Mouse (Mus musculus) midbrain, embryonic 15.5 days (tissue): ENCODE data around the gene Itpkb. TPM values are rescaled to one million over a fixed set of nuclear protein-coding genes. Genes with fewer than 3 reads are reported as not detected.

Experiments
- ATAC-seq: fragments of 200-750 bp; cut with Nextera tagmentation; replicated peaks from 2 replicates; pipeline ENCODE4 v1.8.0; 2017; ENCODE audit warnings: moderate TSS enrichment
- H3K27ac ChIP-seq: fragments of 300-500 bp; sonication (generic); 2 replicates; pipeline ENCODE4 v1.5.1; 2015; ENCODE audit warnings: mild to moderate bottlenecking, inconsistent platforms
- H3K27me3 ChIP-seq: fragments of 300-500 bp; sonication (generic); replicated peaks from 2 replicates; pipeline ENCODE4 v1.6.1; 2015; ENCODE audit warnings: inconsistent platforms
- H3K36me3 ChIP-seq: fragments of 300-500 bp; sonication (generic); replicated peaks from 2 replicates; pipeline ENCODE4 v1.6.1; 2015; ENCODE audit warnings: inconsistent platforms
- H3K4me1 ChIP-seq: fragments of 300-500 bp; sonication (generic); 2 replicates; pipeline ENCODE4 v1.6.1; 2015; ENCODE audit warnings: inconsistent platforms
- H3K4me2 ChIP-seq: fragments of 300-500 bp; sonication (generic); 2 replicates; pipeline ENCODE4 v1.6.1; 2015; ENCODE audit warnings: inconsistent platforms, mild to moderate bottlenecking, moderate library complexity
- H3K4me3 ChIP-seq: fragments of 300-500 bp; sonication (generic); 2 replicates; pipeline ENCODE4 v1.5.1; 2015; ENCODE audit warnings: mild to moderate bottlenecking, inconsistent platforms
- H3K9ac ChIP-seq: fragments of 300-500 bp; sonication (generic); 2 replicates; pipeline ENCODE4 v1.6.1; 2015; ENCODE audit warnings: mild to moderate bottlenecking, inconsistent platforms
- H3K9me3 ChIP-seq: fragments of 300-500 bp; sonication (generic); 2 replicates; pipeline ENCODE4 v1.6.1; 2016; ENCODE audit warnings: inconsistent platforms
- WGBS: fragments of 180-500 bp; shearing (Covaris S2); methylation state at CpG from one replicate; pipeline ENCODE4 v1.1.7; 2015; ENCODE audit warnings: mixed read lengths; 5-methylcytosine and 5-hydroxymethylcytosine counted together
- polyA plus RNA-seq: library from polyadenylated mRNA; unstranded; fragments of >200 nt; fragmentation: Nextera tagmentation; extraction: Ambion mirVana; gene quantifications from 2 replicates; pipeline ENCODE4 v1.2.1, GENCODE M21; 2015

Gene Itpkb
- polyA plus RNA-seq, 1 experiment from 2014 or later = 3.0 TPM

DNA sequence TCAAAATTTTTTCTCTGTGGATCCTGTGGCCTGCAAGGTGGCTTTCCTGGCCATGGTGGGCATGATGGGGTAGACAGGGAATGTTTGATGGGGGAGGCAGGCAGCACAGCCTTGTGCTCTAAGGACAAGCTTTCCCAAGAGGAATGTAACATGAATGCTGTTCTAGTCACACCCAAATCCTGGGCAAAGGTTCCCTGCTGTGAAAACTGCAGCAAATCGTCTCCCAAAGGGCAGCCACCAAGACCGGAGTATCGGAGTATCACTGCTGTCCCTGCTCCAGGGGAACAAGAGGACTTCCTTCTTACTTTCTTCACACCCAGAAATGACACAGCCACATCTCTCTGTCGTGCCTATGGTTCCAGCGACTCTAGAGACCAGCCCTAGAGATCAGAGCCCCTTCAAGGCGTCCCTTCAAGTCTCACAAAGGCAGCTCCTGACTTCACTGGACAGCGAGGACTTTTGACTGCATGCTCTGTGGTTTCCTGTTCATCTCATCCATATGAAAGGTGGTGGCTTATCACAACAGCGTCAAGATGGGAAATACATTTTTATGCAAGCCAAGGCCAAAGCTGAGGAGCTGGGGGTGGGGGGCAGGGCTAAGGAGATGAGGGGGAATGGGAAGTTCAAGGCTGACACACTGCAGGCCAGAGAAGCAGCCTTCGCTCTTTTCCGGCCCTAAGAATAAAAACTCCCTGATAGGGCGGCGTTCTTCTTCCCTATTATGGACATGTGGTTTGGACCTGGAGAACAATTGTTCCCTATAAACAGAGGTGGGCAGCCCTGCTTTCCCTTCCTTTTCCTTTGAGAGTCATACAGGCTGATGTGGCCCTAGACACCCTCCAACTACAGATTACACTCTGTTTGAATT, 27.8 kb upstream of the Itpkb start:
- H3K27ac ChIP-seq = no peak overlapping the region

DNA sequence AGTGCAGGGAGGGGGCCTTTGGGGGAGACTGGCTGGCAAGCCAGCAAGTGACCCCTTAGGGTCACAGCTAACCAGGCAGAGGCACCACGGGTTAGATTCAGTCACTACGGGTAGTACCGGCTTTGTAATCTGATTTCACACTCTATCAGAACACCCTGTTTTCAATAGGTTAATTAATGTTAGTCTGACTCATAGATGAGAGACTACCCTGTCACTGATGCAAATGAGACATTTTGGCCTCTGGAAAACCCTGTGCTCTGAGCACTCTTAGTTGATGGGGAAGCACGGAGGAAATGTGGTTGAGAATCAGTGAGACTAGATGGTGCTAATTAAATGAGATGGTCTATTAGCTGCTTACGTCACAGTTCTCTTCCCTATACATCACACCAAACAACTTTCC, 26.7 kb upstream of the Itpkb start:
- 45% methylated on average over 5 of the region's 5 CpGs for WGBS
- no peak overlapping the region for H3K4me3 ChIP-seq
- H3K27me3 ChIP-seq = no peaks in the 10 kb centered on the region
- H3K9me3 ChIP-seq = no peaks in the 10 kb centered on the region
- no peak overlapping the region for H3K9ac ChIP-seq
- no peak overlapping the region for H3K27ac ChIP-seq
- H3K36me3 ChIP-seq = no peaks in the 10 kb centered on the region
- no peaks in the 10 kb centered on the region for H3K4me1 ChIP-seq
- H3K4me2 ChIP-seq = no peak overlapping the region
- no peak for ATAC-seq

More for the DNA sequence above, 27.8 kb upstream of the Itpkb start:
- WGBS = 64% methylated on average over 12 of the region's 12 CpGs
- no peaks in the 10 kb centered on the region for H3K4me1 ChIP-seq
- no peak overlapping the region for H3K4me3 ChIP-seq
- no peaks in the 10 kb centered on the region for H3K9me3 ChIP-seq
- no peaks in the 10 kb centered on the region for H3K36me3 ChIP-seq
- H3K4me2 ChIP-seq = no peak overlapping the region
- no peaks in the 10 kb centered on the region for H3K27me3 ChIP-seq
- H3K9ac ChIP-seq = no peak overlapping the region
- no peak for ATAC-seq

DNA sequence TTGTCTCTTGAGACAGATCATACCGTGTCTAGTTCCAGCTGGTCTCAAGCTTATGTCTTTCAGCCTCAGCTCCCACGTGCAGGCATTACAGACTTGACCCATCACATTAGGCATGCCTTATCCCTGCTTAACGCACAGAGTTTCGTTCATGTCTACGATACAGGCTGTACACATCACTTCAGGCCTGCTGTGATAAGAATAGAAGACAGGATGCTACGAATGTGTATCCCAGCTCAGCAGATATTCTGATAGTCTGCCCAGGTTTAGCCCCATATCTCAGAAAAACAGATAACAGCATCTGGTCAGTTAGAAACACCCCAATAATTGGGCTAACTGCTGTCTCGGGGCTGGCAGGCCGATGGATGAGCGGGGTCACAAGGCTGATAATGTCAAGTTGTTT, 23.4 kb upstream of the Itpkb start:
- Histone ChIP-seq H3K36me3 (no peaks in the 10 kb centered on the region), H3K9ac (no peak overlapping the region), H3K27me3 (0 out of 2 replicates have a peak, but pooled peaks cover 2% of the 10 kb centered on the region), H3K4me1 (no peaks in the 10 kb centered on the region), H3K4me3 (no peak overlapping the region), H3K9me3 (no peaks in the 10 kb centered on the region), H3K27ac (no peak overlapping the region), H3K4me2 (no peak overlapping the region)
- ATAC-seq = no peak
- 70% methylated on average over 9 of the region's 9 CpGs for WGBS

DNA sequence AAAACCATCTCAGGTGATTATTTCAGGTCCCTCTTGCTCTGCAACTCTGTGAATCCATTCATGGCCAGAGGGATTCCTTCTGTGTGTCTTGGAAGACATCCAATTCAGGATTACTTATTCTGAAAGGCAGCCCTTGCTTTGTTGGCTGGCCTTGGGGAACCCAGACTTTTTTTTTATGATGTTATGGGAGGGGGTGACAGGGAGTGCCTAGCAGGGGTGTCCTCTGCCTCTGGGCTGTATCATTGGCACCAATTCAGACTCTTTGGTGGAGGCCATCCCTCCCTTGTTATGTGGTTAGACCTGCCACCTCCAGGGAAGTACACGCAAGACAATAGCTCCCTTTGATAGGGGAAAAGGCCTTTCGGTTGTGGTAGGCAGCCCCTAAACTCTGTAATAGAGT, 22.6 kb upstream of the Itpkb start:
- 49% methylated on average over 2 of the region's 2 CpGs for WGBS
- H3K9me3 ChIP-seq = no peaks in the 10 kb centered on the region
- H3K4me2 ChIP-seq = no peak overlapping the region
- no peak for ATAC-seq
- H3K27me3 ChIP-seq = 0 out of 2 replicates have a peak, but pooled peaks cover 2% of the 10 kb centered on the region
- H3K27ac ChIP-seq = no peak overlapping the region
- H3K9ac ChIP-seq = no peak overlapping the region
- peaks cover 7% of the 10 kb centered on the region for H3K4me1 ChIP-seq
- H3K36me3 ChIP-seq = no peaks in the 10 kb centered on the region
- H3K4me3 ChIP-seq = no peak overlapping the region

DNA sequence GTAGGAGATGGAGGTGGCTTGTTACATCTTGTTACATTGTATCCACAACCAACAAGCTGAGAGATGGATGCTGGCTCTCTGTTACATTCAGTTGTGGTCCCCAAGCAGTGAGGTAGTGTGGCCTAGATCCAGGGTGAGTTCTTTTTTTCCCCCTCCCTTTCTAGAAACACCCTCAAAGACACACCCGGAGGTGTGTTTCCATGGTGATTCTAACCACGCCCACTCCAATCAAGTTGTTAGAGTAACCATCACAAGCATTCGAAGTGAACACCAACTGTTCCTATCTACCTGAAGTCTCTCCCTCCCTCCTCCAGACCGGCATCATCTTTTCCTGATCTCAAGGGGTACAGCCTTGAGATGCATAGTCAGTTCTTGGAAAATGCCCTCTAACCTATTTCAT, 21.4 kb upstream of the Itpkb start:
- Histone ChIP-seq H3K9me3 (no peaks in the 10 kb centered on the region), H3K36me3 (no peaks in the 10 kb centered on the region), H3K27ac (no peak overlapping the region), H3K9ac (no peak overlapping the region), H3K4me1 (peaks cover 20% of the 10 kb centered on the region), H3K4me3 (no peak overlapping the region), H3K4me2 (no peak overlapping the region), H3K27me3 (0 out of 2 replicates have a peak, but pooled peaks cover 2% of the 10 kb centered on the region)
- WGBS = 73% methylated on average over 4 of the region's 4 CpGs
- no peak for ATAC-seq

DNA sequence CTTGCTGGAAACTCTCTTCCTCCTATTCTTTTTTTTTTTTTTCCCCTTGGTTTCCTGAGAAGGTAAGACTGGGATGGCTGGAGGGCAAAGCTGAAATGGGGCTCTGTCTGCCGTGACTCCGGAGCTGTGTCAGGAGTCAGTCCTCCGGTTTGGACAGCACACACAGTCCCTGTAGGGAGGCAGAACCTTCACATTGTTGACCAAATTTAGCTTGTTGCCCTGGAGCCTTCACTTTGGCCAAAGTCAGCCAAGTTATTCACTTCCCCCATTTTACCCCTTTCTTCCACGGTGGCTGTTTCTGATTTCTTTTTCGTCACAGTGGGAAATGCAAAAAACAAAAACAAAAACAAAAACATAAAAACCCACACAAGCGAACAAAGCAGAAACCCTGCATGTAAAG, 18.0 kb upstream of the Itpkb start:
- Histone ChIP-seq H3K36me3 (no peaks in the 10 kb centered on the region), H3K27me3 (0 out of 2 replicates have a peak, but pooled peaks cover 2% of the 10 kb centered on the region), H3K9me3 (no peaks in the 10 kb centered on the region), H3K4me3 (no peak overlapping the region), H3K4me1 (peaks cover 25% of the 10 kb centered on the region), H3K27ac (peak overlapping the region; percentile 69; the same call in 1 of the 2 replicates), H3K9ac (no peak overlapping the region), H3K4me2 (no peak overlapping the region)
- 51% methylated on average over 6 of the region's 6 CpGs for WGBS
- no peak for ATAC-seq

DNA sequence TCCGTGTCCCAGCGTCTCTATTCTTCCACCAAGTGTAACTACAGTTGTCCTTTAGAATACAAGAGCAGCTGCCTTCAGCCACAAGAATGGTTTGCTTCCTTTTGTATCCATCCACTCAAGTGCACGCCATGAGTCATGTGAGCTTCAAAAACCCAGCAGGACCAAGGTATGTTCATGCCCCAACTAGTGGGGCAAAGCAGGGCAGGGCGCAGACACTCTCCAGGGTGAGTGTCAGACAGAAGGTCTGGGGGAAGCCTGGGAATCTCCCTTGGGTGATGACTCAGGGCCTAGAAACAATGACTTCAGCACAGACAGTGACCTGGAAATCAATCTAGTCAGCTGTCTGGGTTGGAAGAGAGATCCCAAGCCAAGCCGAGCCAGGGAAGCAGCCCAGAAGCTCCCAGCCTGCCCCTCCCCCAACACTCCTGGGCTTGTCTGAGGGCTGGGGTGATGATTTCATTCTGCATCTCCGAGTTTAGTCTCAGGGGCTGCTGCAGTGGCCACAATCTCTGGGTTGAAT, 17.4 kb upstream of the Itpkb start:
- Histone ChIP-seq H3K27me3 (0 out of 2 replicates have a peak, but pooled peaks cover 2% of the 10 kb centered on the region), H3K4me1 (peaks cover 25% of the 10 kb centered on the region), H3K36me3 (no peaks in the 10 kb centered on the region), H3K9me3 (no peaks in the 10 kb centered on the region), H3K27ac (peak overlapping the region; percentile 69; the same call in 1 of the 2 replicates), H3K9ac (no peak overlapping the region), H3K4me2 (peak overlapping the region; percentile 53), H3K4me3 (no peak overlapping the region)
- ATAC-seq = peak; percentile 51; the same call in 1 of the 2 replicates
- 20% methylated on average over 6 of the region's 6 CpGs for WGBS

DNA sequence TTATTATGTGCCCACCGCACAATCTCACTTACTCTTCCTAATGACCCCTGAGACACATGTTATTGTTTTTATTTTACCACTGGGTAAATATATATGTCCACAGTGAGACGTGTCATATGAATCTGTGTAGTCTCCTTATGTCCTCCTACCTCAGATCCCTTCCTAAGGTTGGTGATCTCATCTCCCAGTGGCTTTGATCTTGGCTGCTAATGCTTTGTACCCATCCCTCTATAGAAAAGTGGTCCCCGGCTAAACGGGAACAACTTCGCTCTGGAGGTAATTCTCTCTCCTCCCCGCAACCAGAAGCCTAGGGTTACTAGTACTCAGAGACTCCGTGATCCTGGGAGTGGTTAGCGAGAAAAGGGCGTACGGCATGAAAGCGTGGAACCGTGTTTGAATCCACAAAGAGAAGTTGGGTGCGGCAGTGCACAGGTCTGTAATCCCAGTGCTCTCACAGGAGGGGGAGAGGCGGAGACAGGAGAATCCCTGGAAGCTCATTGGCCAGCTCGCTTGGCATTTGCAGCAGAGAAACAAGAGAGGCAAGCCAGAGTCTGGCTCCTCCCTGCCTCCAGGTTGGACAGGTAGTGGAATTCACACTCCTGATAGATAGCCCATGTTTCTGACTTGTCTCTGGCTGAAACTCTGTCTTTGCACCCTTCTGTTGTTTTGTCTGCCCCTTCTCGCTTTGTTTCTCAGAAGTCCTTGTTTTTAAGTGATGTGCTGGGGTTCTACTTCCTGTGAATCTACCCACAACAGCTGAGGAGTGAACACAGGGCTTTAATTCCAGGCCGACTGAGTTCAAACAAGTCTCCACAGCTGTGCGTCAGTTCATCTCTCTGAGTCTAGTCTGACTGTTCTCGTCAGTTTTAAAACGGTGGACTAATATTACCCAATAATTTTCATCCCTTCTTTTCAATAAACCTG, 16.5 kb upstream of the Itpkb start:
- Histone ChIP-seq H3K4me2 (peak overlapping the region; percentile 53), H3K36me3 (no peaks in the 10 kb centered on the region), H3K4me1 (peaks cover 25% of the 10 kb centered on the region), H3K9ac (peak overlapping the region; percentile 26; the same call in 1 of the 2 replicates), H3K27ac (peak overlapping the region; percentile 69), H3K9me3 (no peaks in the 10 kb centered on the region), H3K27me3 (0 out of 2 replicates have a peak, but pooled peaks cover 2% of the 10 kb centered on the region), H3K4me3 (peak overlapping the region; percentile 30)
- peak; percentile 90 for ATAC-seq
- WGBS = 10% methylated on average over 20 of the region's 20 CpGs

DNA sequence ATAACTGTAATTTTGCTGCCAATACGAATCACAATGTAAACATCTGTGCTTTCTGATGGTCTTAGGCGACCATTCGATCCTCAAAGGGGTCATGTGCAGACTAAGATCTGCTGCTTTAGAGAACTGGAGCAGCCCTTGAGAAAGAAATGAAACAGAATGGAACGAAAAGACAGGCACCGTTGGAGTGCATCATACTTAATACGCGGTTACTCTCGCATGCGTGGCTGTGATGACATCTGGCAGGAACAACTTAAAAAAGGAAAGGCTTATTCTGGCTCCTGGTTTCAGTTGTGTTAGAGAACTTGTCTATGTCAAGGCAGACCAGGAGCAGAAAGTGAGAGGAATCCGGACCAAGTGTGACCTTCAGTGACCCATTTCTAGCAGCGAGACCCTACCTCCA, 15.6 kb upstream of the Itpkb start:
- Histone ChIP-seq H3K9me3 (no peaks in the 10 kb centered on the region), H3K4me3 (no peak overlapping the region), H3K4me1 (peaks cover 25% of the 10 kb centered on the region), H3K9ac (no peak overlapping the region), H3K27ac (no peak overlapping the region), H3K36me3 (no peaks in the 10 kb centered on the region), H3K27me3 (0 out of 2 replicates have a peak, but pooled peaks cover 2% of the 10 kb centered on the region), H3K4me2 (no peak overlapping the region)
- 83% methylated on average over 11 of the region's 11 CpGs for WGBS
- ATAC-seq = no peak

DNA sequence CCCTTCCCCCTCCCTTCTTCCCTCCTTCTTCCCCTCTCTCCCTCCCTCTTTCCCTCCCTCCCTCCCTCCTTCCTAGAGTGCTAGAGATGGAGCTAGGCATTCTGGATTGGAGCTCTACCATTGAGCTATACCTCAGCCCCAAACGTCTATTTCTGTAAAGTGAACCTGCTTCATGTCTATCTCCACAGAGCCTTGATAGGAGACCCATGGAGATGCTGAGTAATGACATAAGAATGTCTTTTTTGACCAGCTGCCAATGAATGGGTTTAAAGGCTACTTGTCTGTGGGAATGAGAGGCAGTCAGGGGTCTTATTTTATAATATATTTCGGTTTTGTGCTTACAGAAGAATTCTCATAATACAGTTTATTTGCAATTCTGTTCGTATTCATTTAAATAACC, 15.2 kb upstream of the Itpkb start:
- H3K4me2 ChIP-seq = no peak overlapping the region
- peaks cover 25% of the 10 kb centered on the region for H3K4me1 ChIP-seq
- no peak overlapping the region for H3K9ac ChIP-seq
- no peak overlapping the region for H3K27ac ChIP-seq
- 73% methylated on average over 3 of the region's 3 CpGs for WGBS
- no peak for ATAC-seq
- 0 out of 2 replicates have a peak, but pooled peaks cover 2% of the 10 kb centered on the region for H3K27me3 ChIP-seq
- H3K36me3 ChIP-seq = no peaks in the 10 kb centered on the region
- no peak overlapping the region for H3K4me3 ChIP-seq
- no peaks in the 10 kb centered on the region for H3K9me3 ChIP-seq

DNA sequence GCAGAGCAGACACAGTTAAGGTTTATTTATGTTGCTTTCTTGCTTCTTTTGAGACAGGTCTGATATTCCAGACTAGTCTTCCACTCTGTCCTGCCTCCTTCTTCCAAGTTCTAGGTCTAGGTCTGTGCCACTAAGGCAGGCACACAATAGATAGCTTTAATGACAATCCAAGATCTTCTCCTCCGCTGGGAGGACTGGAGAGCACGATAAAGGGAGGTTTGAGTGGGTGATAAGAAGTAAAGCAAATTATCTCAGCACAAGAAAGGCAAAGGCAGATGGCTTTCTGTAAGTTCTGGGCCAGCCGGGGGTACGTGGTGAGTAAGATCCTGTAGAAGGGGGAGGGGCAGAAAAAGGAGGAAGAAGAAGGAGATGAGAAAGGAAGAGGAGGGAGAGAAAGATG, 12.8 kb upstream of the Itpkb start:
- WGBS = 79% methylated on average over 4 of the region's 4 CpGs
- no peak for ATAC-seq
- Histone ChIP-seq H3K27ac (no peak overlapping the region), H3K9ac (no peak overlapping the region), H3K4me3 (no peak overlapping the region), H3K27me3 (no peaks in the 10 kb centered on the region), H3K9me3 (no peaks in the 10 kb centered on the region), H3K4me1 (peaks cover 20% of the 10 kb centered on the region), H3K4me2 (no peak overlapping the region), H3K36me3 (no peaks in the 10 kb centered on the region)

DNA sequence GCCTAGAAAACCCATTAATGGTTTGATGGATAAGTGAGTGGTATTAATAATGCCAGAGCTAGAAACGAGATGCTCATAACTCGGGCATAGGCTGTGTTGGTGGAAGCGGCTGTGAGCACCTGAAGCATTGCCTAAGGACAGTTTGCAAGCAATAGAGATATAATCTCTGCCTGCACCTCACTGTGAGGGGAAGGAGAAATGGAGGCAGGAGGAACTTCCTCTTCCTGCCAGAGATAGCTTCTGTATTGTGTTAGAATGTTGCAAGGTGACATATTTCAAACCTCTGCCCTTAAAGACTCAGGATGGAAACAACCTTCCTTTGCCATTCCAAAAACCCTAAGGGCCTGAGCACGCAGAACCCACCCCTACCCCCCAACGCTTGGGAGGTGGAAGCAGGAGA, 11.9 kb upstream of the Itpkb start:
- Histone ChIP-seq H3K36me3 (no peaks in the 10 kb centered on the region), H3K9me3 (no peaks in the 10 kb centered on the region), H3K9ac (no peak overlapping the region), H3K27me3 (no peaks in the 10 kb centered on the region), H3K27ac (no peak overlapping the region), H3K4me3 (no peak overlapping the region), H3K4me1 (peaks cover 11% of the 10 kb centered on the region), H3K4me2 (no peak overlapping the region)
- no peak for ATAC-seq
- 90% methylated on average over 5 of the region's 5 CpGs for WGBS
